Mouse (Mus musculus) CH12.LX (cell line): ENCODE results near the gene Ccdc103. TPM values are rescaled to one million over a fixed set of nuclear protein-coding genes. Genes with fewer than 3 reads are reported as not detected.

ENCODE experiments used
- DNase-seq: peaks from one replicate; pipeline ENCODE4 v3.0.0-alpha.2; 2013; ENCODE audit errors: extremely low read depth
- H3K27ac ChIP-seq: 2 replicates; pipeline ENCODE4 v1.5.1; 2012; ENCODE audit warnings: low read depth, mild to moderate bottlenecking, control low read depth, moderate library complexity; ENCODE audit not compliant: insufficient read depth
- H3K27me3 ChIP-seq: replicated peaks from 2 replicates; pipeline ENCODE3; 2012; ENCODE audit warnings: inconsistent platforms
- H3K36me3 ChIP-seq, 2 experiments: replicated peaks in 1 of 2; 2 replicates each; pipeline versions ENCODE3 to v1.6.1; 2012; ENCODE audit warnings: inconsistent platforms in 1 of 2, low read length in 1 of 2, mild to moderate bottlenecking in 1 of 2, mixed read lengths in 1 of 2, moderate library complexity in 1 of 2; ENCODE audit not compliant: control insufficient read depth in 1 of 2, insufficient read depth in 1 of 2
- H3K4me1 ChIP-seq, 2 experiments: 2 replicates each; pipeline ENCODE4 v1.6.1; 2012; ENCODE audit warnings: inconsistent platforms in 1 of 2, moderate library complexity in 1 of 2; ENCODE audit not compliant: insufficient read depth in 2 of 2, control insufficient read depth in 1 of 2
- H3K4me2 ChIP-seq: 2 replicates; pipeline ENCODE4 v1.6.1; 2012; ENCODE audit warnings: low read depth, mild to moderate bottlenecking, control low read depth; ENCODE audit not compliant: poor library complexity, insufficient read depth, severe bottlenecking
- H3K4me3 ChIP-seq, 3 experiments: fragments of 150-350 bp in 1 of 3; sonication (generic) in 1 of 3; replicated peaks in 1 of 3; 2 replicates each; pipeline versions ENCODE3 to v1.5.1; 2011 to 2012; ENCODE audit warnings: low read depth in 2 of 3, low read length in 2 of 3, mild to moderate bottlenecking in 2 of 3, moderate library complexity in 2 of 3, control low read depth in 1 of 3, improper control_type of control experiment in 1 of 3, inconsistent platforms in 1 of 3, mixed read lengths in 1 of 3; ENCODE audit not compliant: poor library complexity in 1 of 3
- H3K79me2 ChIP-seq: replicated peaks from 2 replicates; pipeline ENCODE4 v1.6.1; 2012; ENCODE audit warnings: mild to moderate bottlenecking, moderate library complexity; ENCODE audit not compliant: control insufficient read depth, poor library complexity, insufficient read depth, severe bottlenecking; ENCODE audit errors: extremely low read depth
- H3K9ac ChIP-seq: 2 replicates; pipeline ENCODE4 v1.6.1; 2012; ENCODE audit warnings: low read depth, mild to moderate bottlenecking, control low read depth, moderate library complexity; ENCODE audit not compliant: insufficient read depth
- H3K9me3 ChIP-seq: replicated peaks from 2 replicates; pipeline ENCODE3; 2012; ENCODE audit warnings: low read length, inconsistent platforms, mixed read lengths
- BHLHE40 ChIP-seq: IDR thresholded peaks from 2 replicates; pipeline ENCODE4 v1.6.1; 2011; ENCODE audit warnings: mild to moderate bottlenecking, low read depth, low read length, improper control_type of control experiment
- EP300 ChIP-seq: IDR thresholded peaks from 2 replicates; pipeline ENCODE4 v1.6.1; 2011; ENCODE audit warnings: low read length, improper control_type of control experiment
- ETS1 ChIP-seq: conservative IDR thresholded peaks from 2 replicates; pipeline ENCODE4 v1.6.1; 2012; ENCODE audit warnings: low read depth, mild to moderate bottlenecking, inconsistent platforms, low read length, improper control_type of control experiment, moderate library complexity
- IRF4 ChIP-seq: IDR thresholded peaks from 2 replicates; pipeline ENCODE4 v1.6.1; 2014; ENCODE audit warnings: low read depth, mild to moderate bottlenecking, inconsistent platforms, low read length, improper control_type of control experiment
- JUN ChIP-seq: IDR thresholded peaks from 2 replicates; pipeline ENCODE4 v1.6.1; 2011; ENCODE audit warnings: low read depth, mild to moderate bottlenecking, low read length, improper control_type of control experiment, moderate library complexity; ENCODE audit not compliant: insufficient read depth
- KAT2A ChIP-seq: IDR thresholded peaks from 2 replicates; pipeline ENCODE4 v1.6.1; 2012; ENCODE audit warnings: low read length, improper control_type of control experiment, inconsistent platforms; ENCODE audit not compliant: insufficient replicate concordance
- MAFK ChIP-seq: IDR thresholded peaks from 2 replicates; pipeline ENCODE4 v1.6.1; 2011; ENCODE audit warnings: low read length, improper control_type of control experiment; ENCODE audit not compliant: insufficient replicate concordance
- MAX ChIP-seq: IDR thresholded peaks from 2 replicates; pipeline ENCODE4 v1.6.1; 2011; ENCODE audit warnings: low read length, improper control_type of control experiment
- MAZ ChIP-seq: IDR thresholded peaks from 2 replicates; pipeline ENCODE4 v1.6.1; 2012; ENCODE audit warnings: low read depth, mild to moderate bottlenecking, inconsistent platforms, low read length, improper control_type of control experiment, moderate library complexity
- MEF2A ChIP-seq: IDR thresholded peaks from 2 replicates; pipeline ENCODE4 v1.6.1; 2014; ENCODE audit warnings: low read depth, mild to moderate bottlenecking, inconsistent platforms, low read length, improper control_type of control experiment, borderline replicate concordance
- NELFE ChIP-seq: IDR thresholded peaks from 2 replicates; pipeline ENCODE4 v1.6.1; 2011; ENCODE audit warnings: low read depth, low read length, improper control_type of control experiment
- NRF1 ChIP-seq: IDR thresholded peaks from 2 replicates; pipeline ENCODE4 v1.6.1; 2014; ENCODE audit warnings: low read depth, mild to moderate bottlenecking, inconsistent platforms, low read length, improper control_type of control experiment, moderate library complexity
- POLR2A ChIP-seq: IDR thresholded peaks from 2 replicates; pipeline ENCODE4 v1.6.1; 2011; ENCODE audit warnings: low read depth, mild to moderate bottlenecking, improper control_type of control experiment, low read length
- POLR2AphosphoS2 ChIP-seq: IDR thresholded peaks from 2 replicates; pipeline ENCODE4 v1.6.1; 2011; ENCODE audit warnings: low read depth, low read length, improper control_type of control experiment
- RAD21 ChIP-seq: IDR thresholded peaks from 2 replicates; pipeline ENCODE4 v1.6.1; 2011; ENCODE audit warnings: low read depth, mild to moderate bottlenecking, low read length, improper control_type of control experiment, moderate library complexity
- UBTF ChIP-seq: IDR thresholded peaks from 2 replicates; pipeline ENCODE4 v1.6.1; 2012; ENCODE audit warnings: low read depth, mild to moderate bottlenecking, inconsistent platforms, low read length, improper control_type of control experiment, moderate library complexity
- USF2 ChIP-seq: conservative IDR thresholded peaks from 2 replicates; pipeline ENCODE4 v1.6.1; 2011; ENCODE audit warnings: low read depth, low read length, improper control_type of control experiment
- ZC3H11A ChIP-seq: IDR thresholded peaks from 2 replicates; pipeline ENCODE4 v1.6.1; 2012; ENCODE audit warnings: low read depth, mild to moderate bottlenecking, inconsistent platforms, low read length, improper control_type of control experiment
- ZKSCAN1 ChIP-seq: IDR thresholded peaks from 2 replicates; pipeline ENCODE4 v1.6.1; 2012; ENCODE audit warnings: low read depth, inconsistent platforms, low read length, improper control_type of control experiment, borderline replicate concordance
- ZMIZ1 ChIP-seq: IDR thresholded peaks from 2 replicates; pipeline ENCODE4 v1.6.1; 2012; ENCODE audit warnings: low read depth, mild to moderate bottlenecking, inconsistent platforms, low read length, improper control_type of control experiment
- dilution Hi-C: fragments of 300-500 bp; cut with MboI; formaldehyde crosslinking; loops from 2 replicates; pipeline ENCODE4 v1.14.3; 2020; ENCODE audit warnings: low sequenced_read_pairs; ENCODE audit not compliant: extremely low pct_unique_long_range_greater_than_20kb, extremely low pct_ligation_motif_present
- in situ Hi-C: fragments of 300-500 bp; cut with MboI; formaldehyde crosslinking; loops from 3 replicates; pipeline ENCODE4 v1.14.3; 2019; ENCODE audit warnings: low sequenced_read_pairs, low pct_ligation_motif_present, low pct_unique_long_range_greater_than_20kb, mixed read lengths
- polyA plus RNA-seq: library from polyadenylated mRNA; unstranded; fragments of >175 nt; gene quantifications from 2 replicates; pipeline ENCODE4 v1.2.1, GENCODE M21; 2012; ENCODE audit warnings: low read depth; ENCODE audit not compliant: insufficient read length
- total RNA-seq, 2 experiments: library from RNA; depleted of rRNA; stranded (reverse); fragments of 300-350 nt in 1 of 2; fragments of >200 nt in 1 of 2; gene quantifications; 2 replicates each; pipeline ENCODE4 v1.2.3; 2012 to 2014

The Ccdc103 gene
- total and polyA plus RNA-seq, 3 experiments, result 0.20 to 0.58 (median 0.42) TPM

GRCm38 (mm10) chr11:102835549-102835948 is 45.5 kb upstream of the Ccdc103 start, which contains the start of gene Higd1b:
TSS of gene Higd1b (plus strand) at chr11:102835849.
- H3K79me2 ChIP-seq, result no peaks in the 10 kb centered on the region
- in situ Hi-C loops, result no loop called here
- DNase-seq, result no peak
- no peak within 1 kb of the TSS for H3K27ac ChIP-seq
- peaks cover 38 to 57% of the 10 kb centered on the region in 2 experiments for H3K36me3 ChIP-seq
- H3K9me3 ChIP-seq, result no peaks in the 10 kb centered on the region
- H3K27me3 ChIP-seq, result peaks cover 8% of the 10 kb centered on the region
- TF ChIP-seq ZMIZ1 (no peak), POLR2AphosphoS2 (peak; percentile 59; the same call in 1 of the 2 replicates)
- dilution Hi-C loops, result no loop called here
- H3K4me2 ChIP-seq, result no peak within 1 kb of the TSS
- H3K4me3 ChIP-seq, result no peak within 1 kb of the TSS
- H3K9ac ChIP-seq, result no peak within 1 kb of the TSS
- peaks cover 0 to 19% of the 10 kb centered on the region in 2 experiments; a peak in 2 of 4 replicates for H3K4me1 ChIP-seq

DNA sequence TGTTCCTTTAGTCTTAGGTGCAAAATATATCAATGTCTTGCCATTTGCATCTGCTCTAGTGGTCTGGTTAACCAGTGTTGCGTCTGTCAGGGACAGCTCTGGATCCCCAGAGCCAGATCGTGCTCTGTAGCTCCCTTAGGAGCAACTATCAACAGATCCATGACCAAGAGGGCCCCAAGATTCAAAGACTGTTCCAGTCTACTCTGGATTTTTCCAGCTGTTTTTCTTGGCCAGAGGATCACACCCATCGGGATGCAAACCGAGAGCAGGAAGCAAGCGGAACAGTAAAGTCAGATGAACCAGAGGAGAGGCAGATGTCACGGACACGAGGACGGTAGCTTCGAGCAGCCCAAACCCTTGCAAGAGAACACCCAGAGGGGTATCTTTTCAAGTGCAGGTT is 44.9 kb upstream of the Ccdc103 start:
- peaks cover 2% of the 10 kb centered on the region for H3K27me3 ChIP-seq
- no peaks in the 10 kb centered on the region for H3K79me2 ChIP-seq
- DNase-seq, result no peak
- no peak overlapping the region for H3K9ac ChIP-seq
- peaks cover 43 to 62% of the 10 kb centered on the region in 2 experiments for H3K36me3 ChIP-seq
- H3K27ac ChIP-seq, result no peak overlapping the region
- no peaks in the 10 kb centered on the region for H3K9me3 ChIP-seq
- H3K4me2 ChIP-seq, result no peak overlapping the region
- no peak for TF ChIP-seq MAFK
- TF ChIP-seq MEF2A, result no peak
- no peak for TF ChIP-seq NELFE
- no peak for TF ChIP-seq KAT2A
- TF ChIP-seq JUN, result no peak
- TF ChIP-seq BHLHE40, result no peak
- TF ChIP-seq RAD21, result no peak
- TF ChIP-seq EP300, result no peak
- TF ChIP-seq NRF1, result no peak
- no peak for TF ChIP-seq POLR2A
- no peak for TF ChIP-seq UBTF
- no peak for TF ChIP-seq MAX
- no peak for TF ChIP-seq ZMIZ1
- TF ChIP-seq ZKSCAN1, result no peak
- TF ChIP-seq USF2, result no peak
- TF ChIP-seq ETS1, result no peak
- TF ChIP-seq MAZ, result no peak
- TF ChIP-seq IRF4, result no peak
- no peak for TF ChIP-seq ZC3H11A
- peaks cover 0 to 19% of the 10 kb centered on the region in 2 experiments; a peak in 2 of 4 replicates for H3K4me1 ChIP-seq
- H3K4me3 ChIP-seq, result no peak overlapping the region
- dilution Hi-C loops (no loop called here), in situ Hi-C loops (no loop called here)
